Mouse (Mus musculus): Measurements from ENCODE around the gene Inpp1. TPM values are rescaled to one million over a fixed set of nuclear protein-coding genes. Genes with fewer than 3 reads are reported as not detected.

Gene Inpp1
- polyA plus RNA-seq, 1 experiment = 31.4 TPM

GRCm38 (mm10) chr1:52795927-52796326, 21.6 kb downstream of the Inpp1 start:
- DNase-seq (ENCODE audit: extremely low spot score in 1 of 2, low spot score in 1 of 2) = no peak

- peak in 1 of 2 experiments; percentile 27 for DNase-seq (ENCODE audit: extremely low spot score in 1 of 2, low spot score in 1 of 2)
These were observed 23.8 kb downstream of the Inpp1 start for GRCm38 (mm10) chr1:52793692-52794091.

GRCm38 (mm10) chr1:52792701-52793100, 24.8 kb downstream of the Inpp1 start:
- DNase-seq (ENCODE audit: extremely low spot score in 1 of 2, low spot score in 1 of 2) = no peak

GRCm38 (mm10) chr1:52787254-52787653, 30.2 kb downstream of the Inpp1 start:
- no peak for DNase-seq (ENCODE audit: extremely low spot score in 1 of 2, low spot score in 1 of 2)

GRCm38 (mm10) chr1:52765176-52766111, 52.0 kb downstream of the Inpp1 start:
- no peak for DNase-seq (ENCODE audit: extremely low spot score in 1 of 2, low spot score in 1 of 2)

GRCm38 (mm10) chr1:52763894-52764809, 53.3 kb downstream of the Inpp1 start:
- DNase-seq (ENCODE audit: extremely low spot score in 1 of 2, low spot score in 1 of 2) = peak in 1 of 2 experiments; percentile 6

GRCm38 (mm10) chr1:52758174-52758573, 59.3 kb downstream of the Inpp1 start:
- DNase-seq (ENCODE audit: extremely low spot score in 1 of 2, low spot score in 1 of 2) = no peak

- DNase-seq (ENCODE audit: extremely low spot score in 1 of 2, low spot score in 1 of 2) = no peak
These were observed 63.2 kb downstream of the Inpp1 start for GRCm38 (mm10) chr1:52754331-52754730.

GRCm38 (mm10) chr1:52753828-52754227, 63.7 kb downstream of the Inpp1 start:
- DNase-seq (ENCODE audit: extremely low spot score in 1 of 2, low spot score in 1 of 2) = no peak

GRCm38 (mm10) chr1:52752706-52753105, 64.8 kb downstream of the Inpp1 start:
- peak; percentile 14 to 36 for DNase-seq (ENCODE audit: extremely low spot score in 1 of 2, low spot score in 1 of 2)

GRCm38 (mm10) chr1:52751634-52752033, 65.9 kb downstream of the Inpp1 start:
- no peak for DNase-seq (ENCODE audit: extremely low spot score in 1 of 2, low spot score in 1 of 2)

GRCm38 (mm10) chr1:52749978-52750377, 67.5 kb downstream of the Inpp1 start:
- no peak for DNase-seq (ENCODE audit: extremely low spot score in 1 of 2, low spot score in 1 of 2)

- peak in 1 of 2 experiments; percentile 85 for DNase-seq (ENCODE audit: extremely low spot score in 1 of 2, low spot score in 1 of 2)
These were observed 69.2 kb downstream of the Inpp1 start for GRCm38 (mm10) chr1:52748260-52748659.

GRCm38 (mm10) chr1:52742567-52742966, 74.9 kb downstream of the Inpp1 start:
- DNase-seq (ENCODE audit: extremely low spot score in 1 of 2, low spot score in 1 of 2) = no peak

Other genes with a start within 250 kb of the Inpp1 start
- 10.7 and 12.3 TPM in 2 replicates for gene Nemp2, start 187.0 kb downstream of the Inpp1 start, polyA plus RNA-seq (2012; rRNA removed)
- 37.8 and 42.4 TPM in 2 replicates for gene Mfsd6, start 90.2 kb downstream of the Inpp1 start, polyA plus RNA-seq (2012; rRNA removed)
- gene Hibch, start 27.2 kb upstream of the Inpp1 start, polyA plus RNA-seq (2012; rRNA removed) = 19.1 and 22.0 TPM in 2 replicates
- 10.4 and 15.2 TPM in 2 replicates for gene 1700019D03Rik, start 202.5 kb upstream of the Inpp1 start, polyA plus RNA-seq (2012; rRNA removed)
- 0.11 and 0.34 TPM in 2 replicates for gene Mstn, start 244.0 kb upstream of the Inpp1 start, polyA plus RNA-seq (2012; rRNA removed)